Mouse (Mus musculus): ENCODE data around the gene Tspan12.

GRCm38 (mm10) chr6:21851596-21852343, 545 bp downstream of the Tspan12 start:
- TF ChIP-seq CTCF (IDR thresholded peaks at IDR 0.05; ENCODE audit: borderline replicate concordance, control insufficient read depth, extremely low read depth, insufficient read depth, low read length, poor library complexity) (no peak), POLR2A (IDR thresholded peaks at IDR 0.05; ENCODE audit: control insufficient read depth, extremely low read depth, insufficient read depth, low read length, poor library complexity) (no peak)
